Mouse (Mus musculus) kidney, postnatal 4 days (tissue): Measurements from ENCODE around the gene Kctd3.

Experiments used
- DNase-seq, 2 experiments: peaks; one replicate each; pipeline ENCODE4 v3.0.0; 2021; ENCODE audit warnings: mixed read lengths in 2 of 2

The Kctd3 gene

DNA sequence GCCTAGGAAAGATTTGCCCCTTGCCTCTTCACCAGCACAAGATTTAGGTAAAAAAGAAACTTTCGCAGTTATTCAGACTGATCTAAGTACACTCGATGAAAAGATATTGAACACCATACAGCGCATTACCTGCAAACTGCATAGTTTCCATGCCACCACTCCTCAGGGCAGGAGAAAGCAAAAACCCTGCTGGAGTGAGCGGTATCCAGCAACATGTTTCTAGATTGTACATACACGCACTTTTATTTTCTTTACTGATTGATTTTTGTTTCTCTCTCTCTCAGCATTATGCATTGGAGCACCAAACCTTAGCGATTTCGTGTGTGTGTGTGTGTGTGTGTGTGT, 311 bp upstream of the Kctd3 start:
- no peak for DNase-seq

DNA sequence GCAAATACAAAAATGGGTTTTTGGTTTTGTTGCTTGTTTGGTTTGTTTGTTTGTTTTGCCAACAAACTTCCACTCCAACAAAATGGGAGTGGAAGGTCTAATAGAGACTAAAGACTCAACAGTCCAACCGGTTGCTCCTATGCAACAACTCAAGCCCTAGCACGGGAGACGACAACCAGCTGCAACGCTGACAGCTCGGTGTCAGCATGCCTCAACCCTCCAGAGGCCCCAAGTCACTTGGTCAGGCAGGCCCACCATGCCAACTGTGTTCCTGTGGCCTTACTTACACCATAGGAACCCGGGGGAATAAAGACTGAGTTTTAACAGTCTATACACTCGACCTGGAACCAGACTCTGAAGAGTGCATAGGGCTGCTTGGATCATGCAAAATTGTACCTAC, 815 bp downstream of the Kctd3 start:
- DNase-seq: peak; percentile 19 to 21

DNA sequence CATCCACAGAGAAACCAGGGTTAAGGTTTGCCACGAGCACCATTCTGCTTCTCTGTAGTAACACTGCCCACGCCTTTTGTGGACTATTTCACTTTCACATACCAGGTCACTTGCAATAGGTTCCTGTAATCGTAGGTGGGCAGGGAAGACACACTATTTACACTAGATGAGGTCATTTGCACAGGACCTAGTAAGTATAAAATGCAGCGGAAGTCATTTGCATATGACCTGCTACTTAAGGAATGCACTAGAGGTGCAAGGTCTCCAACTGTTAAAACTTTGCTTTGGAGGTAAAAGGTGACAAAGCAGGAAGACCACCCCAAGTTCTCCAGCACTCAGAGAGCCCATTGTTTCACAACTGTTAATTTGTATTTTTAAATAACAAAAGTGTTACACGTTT, 1.4 kb downstream of the Kctd3 start:
- DNase-seq: no peak

DNA sequence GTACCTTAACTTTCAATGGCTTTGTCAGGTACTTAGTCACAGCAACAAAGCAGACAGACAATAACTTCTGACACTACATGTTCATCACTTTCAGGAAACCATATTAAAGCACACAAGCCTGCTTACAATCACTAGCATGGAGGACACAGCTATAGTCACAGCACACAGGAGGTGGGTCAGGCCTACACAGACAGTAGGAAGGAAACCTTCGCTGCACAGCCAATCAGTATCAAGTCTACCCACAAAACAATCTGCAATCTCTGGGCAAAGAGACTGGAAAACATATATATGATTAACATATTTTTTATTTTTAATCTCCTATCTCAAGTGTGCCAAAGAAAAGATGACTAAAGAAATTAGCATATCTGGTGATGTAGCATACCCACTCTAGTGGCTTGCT, 2.9 kb downstream of the Kctd3 start:
- DNase-seq: no peak

DNA sequence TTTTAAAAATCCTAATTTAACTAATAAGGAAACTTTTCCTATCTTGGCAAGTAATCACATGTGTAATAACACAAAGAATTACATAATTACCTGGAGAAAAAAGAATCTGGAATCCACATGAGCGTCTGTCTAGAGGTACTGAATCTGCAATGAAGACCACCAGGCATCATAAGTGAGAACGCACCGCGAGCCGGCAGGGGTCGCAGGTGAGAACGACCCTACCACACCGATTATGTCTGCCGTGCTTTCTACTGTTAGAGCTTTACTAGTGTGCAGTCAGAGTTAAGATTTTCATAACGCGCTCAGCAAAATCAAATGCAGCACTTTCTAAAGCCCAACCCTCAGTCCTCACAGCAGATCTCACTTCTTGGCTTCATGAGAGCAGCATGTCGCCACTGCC, 5.8 kb downstream of the Kctd3 start:
- no peak for DNase-seq

DNA sequence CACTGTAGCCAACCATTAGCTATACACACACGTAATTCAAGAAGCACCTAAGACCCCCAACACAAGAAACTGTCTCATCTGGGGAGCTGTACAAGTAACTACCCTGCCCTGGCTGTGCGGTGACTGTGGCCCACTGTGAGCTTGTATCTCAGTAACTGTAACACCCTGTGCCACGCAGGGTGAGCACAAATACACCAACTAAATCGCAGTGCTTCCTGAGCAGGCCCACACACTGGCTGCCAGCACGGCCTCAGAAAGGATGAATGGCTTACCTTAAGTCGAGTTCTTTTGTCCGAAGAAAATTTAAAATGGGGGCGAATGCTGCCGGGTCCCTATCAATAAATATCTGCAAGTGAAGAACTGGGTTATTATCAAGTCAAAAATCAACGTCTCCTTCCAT, 7.7 kb downstream of the Kctd3 start:
- no peak for DNase-seq

DNA sequence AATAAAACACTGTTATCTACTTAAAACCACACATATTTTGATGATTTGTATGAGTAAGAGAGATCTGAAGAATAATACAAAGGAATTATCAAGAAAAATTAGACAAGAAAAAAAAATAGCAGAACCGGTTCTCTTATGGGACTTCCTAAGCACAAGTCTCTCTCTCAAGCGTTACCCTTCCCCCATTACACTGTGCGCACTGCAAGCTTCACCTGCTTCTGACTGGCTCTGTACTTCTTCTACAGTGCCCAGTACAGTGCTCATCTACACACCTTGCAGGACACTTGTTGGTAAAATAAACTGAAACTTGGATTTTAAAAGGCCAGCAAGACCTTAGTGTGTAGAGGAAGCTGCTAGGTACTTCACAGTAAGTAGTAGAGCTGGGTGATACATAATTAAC, 9.7 kb downstream of the Kctd3 start:
- DNase-seq: no peak

DNA sequence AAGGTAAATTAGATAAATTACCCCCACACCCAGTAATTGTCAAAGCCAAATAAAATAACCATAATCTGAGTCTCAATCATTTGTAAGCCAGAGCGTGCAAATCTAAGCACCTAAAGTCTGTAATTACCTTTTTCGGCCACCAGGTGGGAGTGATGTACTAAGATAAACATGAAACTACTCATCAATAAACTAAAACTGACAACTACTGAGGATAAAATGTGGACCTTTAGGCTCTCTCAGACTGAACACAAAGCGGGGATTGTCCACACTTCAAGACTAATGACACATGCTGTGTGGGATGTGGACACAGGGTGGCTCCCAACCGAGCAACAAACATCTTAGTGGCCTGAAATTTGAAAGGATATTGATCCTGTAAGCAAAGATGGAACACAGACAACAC, 14.4 kb downstream of the Kctd3 start:
- DNase-seq: peak; percentile 27 to 32

DNA sequence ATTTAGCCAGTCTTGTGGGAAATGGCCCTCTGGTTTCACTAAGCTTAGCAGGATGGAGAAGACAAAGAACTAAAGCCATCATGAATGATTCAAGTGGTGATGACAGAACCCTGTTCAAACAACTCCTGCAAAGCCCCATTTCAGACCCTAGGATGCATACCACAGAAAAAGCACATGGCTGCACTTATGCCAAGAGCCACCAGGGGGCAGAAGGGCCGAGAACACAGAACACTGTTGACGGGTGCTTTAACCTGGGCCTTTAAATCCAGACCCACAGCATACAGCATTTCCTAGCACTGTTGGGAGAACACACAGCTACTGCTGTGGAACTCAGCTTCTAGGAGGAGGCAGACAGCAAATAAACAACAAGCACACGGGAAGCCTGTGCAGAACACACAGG, 27.6 kb downstream of the Kctd3 start:
- peak; percentile 79 to 81 for DNase-seq

DNA sequence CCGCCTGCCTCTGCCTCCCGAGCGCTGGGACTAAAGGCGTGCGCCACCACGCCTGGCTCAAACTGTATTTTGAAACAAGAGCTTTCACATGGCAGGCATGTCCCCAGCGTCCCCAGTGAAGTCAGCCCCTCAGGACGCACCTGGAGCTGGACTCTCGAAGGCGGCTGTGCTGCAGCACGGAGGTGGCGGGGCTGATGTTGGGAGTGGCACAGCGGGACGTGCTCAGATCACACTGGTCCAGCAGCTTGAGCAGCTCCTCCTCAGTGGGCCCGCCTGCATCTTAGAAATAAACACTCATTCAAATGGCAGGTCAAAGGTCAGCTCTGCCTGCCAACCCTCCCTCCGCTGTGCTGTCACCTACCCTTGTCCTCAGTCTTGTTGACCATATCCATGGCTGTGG, 33.7 kb downstream of the Kctd3 start:
- DNase-seq: no peak

DNA sequence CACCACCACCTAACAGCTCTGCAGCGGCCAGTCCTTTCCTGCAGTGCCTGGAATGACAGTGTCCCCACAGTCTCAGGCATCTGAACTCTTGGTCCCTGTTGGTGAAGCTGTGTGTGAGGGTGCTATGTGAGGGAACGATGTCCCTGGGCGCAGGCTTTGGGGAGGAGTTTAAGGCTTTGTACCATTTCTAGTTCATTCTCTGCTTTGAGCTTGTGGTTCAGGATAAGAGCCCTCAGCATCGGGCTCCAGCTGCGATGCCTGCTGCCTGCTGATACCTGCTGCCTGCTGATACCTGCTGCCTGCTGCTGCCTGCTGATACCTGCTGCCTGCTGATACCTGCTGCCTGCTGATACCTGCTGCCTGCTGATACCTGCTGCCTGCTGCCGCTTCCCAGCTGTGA, 34.6 kb downstream of the Kctd3 start:
- no peak for DNase-seq

DNA sequence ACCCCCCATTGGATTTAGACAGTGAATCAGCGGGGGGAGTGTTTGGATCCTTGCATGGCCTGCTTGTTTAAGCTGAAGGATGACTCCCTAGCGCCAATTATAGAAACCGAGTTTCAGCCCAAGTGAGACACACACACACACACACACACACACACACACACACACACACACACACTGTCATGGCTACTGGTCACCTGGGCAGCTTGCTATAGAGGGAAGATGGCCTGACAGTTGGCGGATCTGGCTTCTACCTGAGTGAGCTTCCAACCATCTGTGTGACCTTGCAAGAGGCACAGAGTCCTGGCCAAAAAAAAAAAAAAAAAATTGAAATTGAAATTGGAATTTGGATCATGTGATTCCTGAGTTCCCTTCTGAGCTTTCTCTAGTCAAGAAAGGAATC, 55.1 kb downstream of the Kctd3 start:
- no peak for DNase-seq

DNA sequence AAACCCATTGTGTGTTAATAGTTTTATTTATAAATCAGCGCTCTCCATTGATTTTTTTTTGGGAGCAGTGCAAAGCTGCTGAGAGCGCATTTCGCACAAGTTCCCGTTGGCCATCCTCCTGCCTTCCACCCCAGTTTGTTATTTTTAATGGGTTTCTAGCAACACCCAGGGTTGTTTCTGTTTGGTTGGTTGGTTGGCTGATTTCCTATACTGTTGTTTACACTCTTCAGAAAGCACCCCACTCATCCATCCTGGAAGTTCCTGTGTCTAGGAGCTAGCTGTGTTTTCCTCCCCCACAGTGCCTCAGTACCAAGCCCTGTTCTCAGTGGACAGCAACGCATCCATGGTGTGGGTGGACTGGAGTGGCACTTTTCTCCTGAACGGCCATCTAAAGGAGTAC, 56.5 kb downstream of the Kctd3 start:
- no peak for DNase-seq

DNA sequence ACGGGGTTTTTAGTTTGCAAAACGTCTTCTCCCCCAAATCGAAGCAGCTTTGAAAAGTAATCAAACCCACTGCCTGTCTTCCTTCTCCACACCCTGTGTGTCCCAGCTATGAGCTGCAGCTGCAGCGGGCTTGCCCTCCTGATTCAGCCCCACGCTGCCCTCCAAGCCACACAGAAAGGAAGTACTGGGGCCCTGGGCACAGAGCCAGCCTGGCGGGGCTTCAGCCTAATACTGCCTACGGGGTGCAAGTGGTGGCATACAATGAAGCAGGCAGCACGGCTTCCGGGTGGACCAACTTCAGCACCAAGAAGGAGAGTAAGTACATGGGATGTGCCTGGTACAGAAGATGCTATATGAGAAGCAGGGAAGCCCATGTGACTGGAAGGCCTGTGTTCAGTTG, 59.4 kb downstream of the Kctd3 start:
- DNase-seq: peak; percentile 21 to 37

DNA sequence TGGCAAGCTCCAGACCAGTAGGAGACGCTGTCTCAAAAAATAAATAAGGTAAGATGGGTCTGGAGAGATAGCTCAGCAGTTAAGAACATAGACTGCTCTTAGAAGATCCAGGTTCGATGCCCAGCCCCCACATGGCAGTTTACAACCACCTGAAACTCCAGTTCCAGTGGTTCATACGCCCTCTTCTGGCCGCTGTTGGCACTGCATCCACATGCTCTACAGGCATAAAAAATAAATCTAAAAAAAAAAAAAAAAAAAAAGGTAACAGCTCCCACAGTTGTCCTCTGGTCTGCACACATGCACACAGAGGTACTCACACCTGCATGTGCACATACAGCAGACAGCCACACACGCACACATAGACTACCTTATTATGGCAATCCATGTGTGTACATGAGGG, 59.8 kb downstream of the Kctd3 start:
- DNase-seq: peak; percentile 44 to 47

DNA sequence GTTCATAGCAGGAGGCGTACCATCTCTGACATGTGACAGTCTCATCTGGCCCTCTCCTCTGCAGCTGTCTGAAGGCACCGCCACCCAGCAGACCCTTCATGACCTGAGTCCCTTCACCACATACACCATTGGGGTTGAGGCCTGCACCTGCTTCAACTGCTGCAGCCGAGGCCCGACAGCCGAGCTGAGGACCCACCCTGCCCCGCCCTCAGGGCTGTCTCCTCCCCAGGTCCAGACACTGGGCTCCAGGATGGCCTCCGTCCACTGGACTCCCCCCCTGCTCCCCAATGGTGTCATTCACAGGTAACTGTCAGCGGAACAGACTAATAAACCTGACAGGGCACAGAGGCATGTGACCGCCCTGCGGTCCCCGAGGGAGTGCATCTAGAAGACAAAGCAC, 60.8 kb downstream of the Kctd3 start:
- no peak for DNase-seq

DNA sequence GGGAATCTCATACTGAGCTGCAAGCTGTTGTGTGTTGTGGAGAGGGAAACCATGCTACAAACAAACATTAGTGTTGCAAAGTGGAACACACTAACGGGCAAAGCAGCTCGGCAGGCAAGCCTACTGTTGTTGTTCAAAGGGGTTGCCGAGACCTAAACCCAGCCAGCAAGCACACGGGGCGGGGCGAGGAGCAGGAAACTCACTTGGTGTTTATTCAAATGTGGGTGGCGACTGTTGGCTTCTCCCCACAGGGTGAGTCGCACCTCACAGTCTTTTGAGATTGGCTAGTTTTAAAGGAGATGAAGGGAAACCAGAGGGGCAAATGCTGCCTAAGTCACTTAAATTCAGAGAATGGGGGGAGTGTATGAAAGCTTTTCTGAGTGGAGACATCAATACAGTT, 62.3 kb downstream of the Kctd3 start:
- no peak for DNase-seq

DNA sequence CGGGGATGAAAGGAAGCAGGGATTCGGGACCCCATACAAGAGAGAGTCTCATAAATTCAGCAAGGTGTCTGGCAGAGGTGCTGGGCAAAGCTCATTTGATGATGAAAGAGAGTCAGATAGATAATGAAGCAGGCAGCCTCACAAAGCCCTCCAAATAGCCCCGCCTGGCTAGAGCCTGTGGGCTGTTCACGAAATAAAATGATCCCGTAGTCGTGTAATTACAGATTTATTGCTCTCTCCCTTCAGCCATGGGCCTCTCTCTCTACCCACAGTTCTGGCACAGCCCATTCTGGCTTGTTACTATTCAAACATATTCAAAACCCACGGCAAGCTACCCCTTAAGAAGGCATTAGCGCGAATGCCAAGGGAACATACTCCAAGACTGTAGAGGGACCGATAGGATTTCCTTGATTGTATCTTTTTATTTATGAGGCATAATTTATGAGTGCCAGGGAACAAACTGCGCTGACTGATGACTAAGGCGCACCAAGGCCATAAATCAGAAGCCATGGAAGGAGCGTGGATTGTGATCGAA, 70.3 kb downstream of the Kctd3 start:
- DNase-seq: no peak
